Mouse (Mus musculus): ENCODE measurements around the gene Zfp820. TPM values are rescaled to one million over a fixed set of nuclear protein-coding genes. Genes with fewer than 3 reads are reported as not detected.
"Not testable (repeated sequence)": the region's sequence is repeated elsewhere in the genome, so short reads cannot be mapped to it uniquely, and the experiment has no call there.

Gene Zfp820
- polyA plus RNA-seq (2021): 4.9 TPM

DNA sequence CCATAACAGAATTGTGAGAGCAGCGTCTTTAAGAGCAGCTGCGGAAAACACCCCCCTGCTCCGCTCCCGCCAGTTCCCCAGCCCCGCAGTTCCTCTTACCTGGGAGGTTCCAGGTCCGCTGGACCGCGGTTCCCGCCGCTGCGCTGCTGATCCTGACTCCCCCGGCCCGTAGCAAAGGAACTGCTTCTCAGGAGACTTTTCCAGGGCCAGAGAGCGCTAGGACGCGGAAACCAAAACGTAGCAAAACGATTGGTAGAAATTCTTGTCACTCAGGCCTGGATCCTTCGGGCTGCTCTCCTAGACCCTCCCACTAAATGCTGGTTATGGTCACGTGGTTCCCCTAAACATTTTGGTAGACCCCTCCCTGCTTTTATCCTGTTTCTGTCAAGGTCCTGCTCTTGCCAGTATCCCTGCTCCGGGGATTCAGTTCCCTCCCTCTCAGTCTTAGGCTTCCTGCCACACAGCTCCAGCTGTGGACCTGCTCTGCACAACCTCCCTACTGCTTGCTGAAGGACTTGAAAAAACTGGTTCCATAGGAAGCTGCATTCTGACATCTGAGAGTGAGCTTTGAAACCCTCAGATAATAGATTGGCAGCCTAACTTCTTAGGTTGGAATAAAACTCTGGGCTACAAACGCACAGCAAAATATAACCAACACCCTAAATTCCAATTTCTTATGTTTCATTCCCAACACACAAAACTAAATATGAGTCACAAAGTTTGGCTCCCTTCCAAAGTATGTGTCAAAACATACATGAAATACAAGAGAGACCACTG, at the start of gene Zfp820:
Gene Zfp820, minus strand, starts transcription at position 228 of the 777 bp plus-strand sequence.
- ChIA-PET POLR2A (interaction anchor here (0.6 kb wide), 1 partner anchor 199 kb away, joined by 3 read pairs; no protein-coding TSS in a partner anchor), CTCF (interaction anchor here (2.5 kb wide), 1 partner anchor 11 kb away, joined by 7 read pairs; no protein-coding TSS in a partner anchor)
- ATAC-seq (peak; percentile 99), DNase-seq (ENCODE audit: low read depth, low spot score) (peak; percentile 60)
- peaks cover 7% of the 10 kb centered on the region for H3K27me3 ChIP-seq
- TF ChIP-seq CTCF (IDR thresholded peaks at IDR 0.05): no peak
- in situ Hi-C loops (cut with MboI; ENCODE audit: low pct_unique_long_range_greater_than_20kb): no loop called here

DNA sequence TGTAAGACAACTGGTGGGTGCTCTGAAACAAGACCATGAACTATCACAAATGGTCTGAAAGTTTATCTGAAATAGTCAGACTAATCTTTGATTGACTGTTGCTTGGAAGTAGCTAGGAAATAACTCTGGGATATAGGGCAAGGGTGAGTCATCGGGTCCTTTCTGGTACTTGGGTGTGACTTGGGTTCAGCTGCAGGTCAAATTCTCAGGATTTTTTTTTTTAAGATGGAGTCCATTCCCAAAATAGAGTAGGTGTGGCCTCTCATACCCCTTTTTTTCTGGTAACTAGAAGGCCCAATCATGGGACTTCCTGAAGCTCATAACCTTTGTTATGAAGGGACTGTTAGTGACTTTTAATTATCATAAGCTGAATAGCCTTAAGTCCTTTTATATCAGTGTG, 25.7 kb upstream of the Zfp820 start:
- ChIA-PET CTCF (no interaction called here), POLR2A (no interaction called here)
- ATAC-seq: no peak
- TF ChIP-seq CTCF (IDR thresholded peaks at IDR 0.05): no peak
- no peak for DNase-seq (ENCODE audit: low read depth, low spot score)
- no peaks in the 10 kb centered on the region for H3K27me3 ChIP-seq
- in situ Hi-C loops (cut with MboI; ENCODE audit: low pct_unique_long_range_greater_than_20kb): no loop called here

DNA sequence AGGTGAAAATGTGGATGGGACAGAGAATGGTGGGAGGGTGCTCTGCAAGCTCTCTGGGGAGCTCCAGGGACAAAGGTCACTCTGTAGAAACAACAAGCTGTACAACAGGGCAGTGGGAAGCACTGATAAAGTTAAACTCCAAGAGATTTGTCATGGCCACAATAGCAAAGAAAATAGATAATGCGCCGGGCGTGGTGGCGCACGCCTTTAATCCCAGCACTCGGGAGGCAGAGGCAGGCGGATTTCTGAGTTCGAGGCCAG, 680 bp upstream of the Zfp820 start:
- DNase-seq (ENCODE audit: low read depth, low spot score); ATAC-seq; H3K27me3 ChIP-seq; in situ Hi-C loops (cut with MboI; ENCODE audit: low pct_unique_long_range_greater_than_20kb); POLR2A ChIA-PET: not testable (repeated sequence)
- CTCF ChIA-PET: interaction anchor here (2.5 kb wide), 1 partner anchor 12 kb away, joined by 7 read pairs; no protein-coding TSS in a partner anchor

DNA sequence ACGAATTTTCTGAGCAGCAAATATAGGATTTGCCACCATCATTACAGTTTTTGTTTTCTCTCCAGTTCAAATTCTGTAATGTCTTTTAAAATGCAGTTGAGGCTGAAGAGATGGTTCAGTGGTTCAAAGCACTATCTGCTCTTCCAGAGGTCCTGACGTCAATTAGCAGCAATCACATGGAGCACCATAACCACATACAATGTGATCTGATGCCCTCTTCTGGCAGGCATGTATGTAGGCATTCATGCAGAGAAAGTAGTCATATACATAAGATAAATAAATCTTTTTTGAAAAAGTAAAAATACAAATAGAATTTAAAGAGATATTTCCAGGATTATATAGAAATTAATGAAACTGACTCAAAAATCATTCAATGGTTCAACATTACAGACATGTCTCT, 7.1 kb downstream of the Zfp820 start:
- CTCF ChIA-PET: no interaction called here
- no peaks in the 10 kb centered on the region for H3K27me3 ChIP-seq
- DNase-seq (ENCODE audit: low read depth, low spot score): no peak
- POLR2A ChIA-PET: no interaction called here
- TF ChIP-seq CTCF (IDR thresholded peaks at IDR 0.05): peak; percentile 34
- in situ Hi-C loops (cut with MboI; ENCODE audit: low pct_unique_long_range_greater_than_20kb): no loop called here
- no peak for ATAC-seq

DNA sequence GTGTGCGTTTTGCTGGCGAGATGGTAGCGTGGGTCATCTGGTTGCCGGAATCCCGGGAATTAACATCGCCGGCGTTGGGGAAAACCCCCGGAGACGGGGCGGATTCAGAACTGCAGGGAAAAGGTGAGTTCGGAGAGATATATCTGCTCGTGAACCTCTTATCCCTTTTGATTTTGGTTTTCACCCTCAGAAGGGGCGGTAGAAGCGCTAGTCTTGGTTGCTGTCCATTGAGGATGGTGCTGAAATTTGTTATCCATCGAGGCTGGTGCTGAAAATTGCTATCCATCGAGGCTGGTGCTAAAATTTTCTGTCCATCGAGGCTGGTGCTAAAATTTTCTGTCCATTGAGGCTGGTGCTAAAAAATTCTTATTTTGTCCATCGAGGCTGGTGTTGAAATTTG, 44.2 kb downstream of the Zfp820 start:
- in situ Hi-C loops (cut with MboI; ENCODE audit: low pct_unique_long_range_greater_than_20kb); ATAC-seq; CTCF ChIA-PET; POLR2A ChIA-PET; DNase-seq (ENCODE audit: low read depth, low spot score); H3K27me3 ChIP-seq: not testable (repeated sequence)

DNA sequence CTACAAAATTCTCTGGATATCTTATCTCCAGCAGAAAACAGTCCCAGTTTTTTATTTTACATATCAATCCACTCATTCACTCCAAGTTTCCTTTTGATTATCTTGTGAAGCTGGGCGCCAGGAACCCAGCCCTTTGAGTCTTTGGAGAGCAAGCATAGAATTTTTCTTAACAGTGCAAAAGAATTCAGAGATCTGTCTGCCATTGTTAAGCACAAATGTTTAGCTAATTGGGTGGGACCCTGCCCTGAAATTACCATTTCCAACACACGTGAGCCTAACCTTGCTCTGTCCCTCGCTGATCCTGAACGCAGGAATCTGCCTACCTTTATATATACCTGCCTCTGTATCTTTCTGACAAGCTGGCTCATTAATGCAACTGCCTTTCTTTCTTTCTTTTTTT, 53.3 kb downstream of the Zfp820 start:
- no peak for DNase-seq (ENCODE audit: low read depth, low spot score)
- no peak for TF ChIP-seq CTCF (IDR thresholded peaks at IDR 0.05)
- CTCF ChIA-PET: no interaction called here
- ATAC-seq: no peak
- in situ Hi-C loops (cut with MboI; ENCODE audit: low pct_unique_long_range_greater_than_20kb): no loop called here
- H3K27me3 ChIP-seq: peaks cover 9% of the 10 kb centered on the region
- POLR2A ChIA-PET: no interaction called here

DNA sequence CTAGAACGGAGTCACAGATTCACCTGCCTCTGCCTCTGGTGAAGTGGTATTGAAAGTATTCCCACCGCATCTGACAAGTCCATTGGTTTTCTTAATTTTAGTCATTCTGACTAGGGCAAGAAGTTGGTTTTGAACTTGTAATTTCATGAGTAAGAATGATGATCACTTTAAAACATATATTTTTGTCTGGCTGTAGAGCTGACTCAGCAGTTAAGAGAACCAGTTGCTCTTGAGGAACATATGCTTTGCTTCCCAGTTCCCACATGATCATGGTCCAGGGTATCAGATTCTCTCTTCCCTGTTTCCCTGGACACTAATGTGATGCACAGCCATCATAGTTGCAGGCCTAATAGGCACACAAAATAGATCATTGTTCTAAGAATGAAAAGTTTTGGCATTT, 75.2 kb downstream of the Zfp820 start:
- POLR2A ChIA-PET: no interaction called here
- CTCF ChIA-PET: no interaction called here
- in situ Hi-C loops (cut with MboI; ENCODE audit: low pct_unique_long_range_greater_than_20kb): no loop called here

More for the DNA sequence above, 75.2 kb downstream of the Zfp820 start:
- DNase-seq (ENCODE audit: low read depth, low spot score) (no peak), ATAC-seq (no peak)
- no peak for TF ChIP-seq CTCF (IDR thresholded peaks at IDR 0.05)
- no peaks in the 10 kb centered on the region for H3K27me3 ChIP-seq

Other genes with a start within 250 kb of the Zfp820 start
- 11.4 TPM for gene Zfp983, start 195.1 kb downstream of the Zfp820 start, polyA plus RNA-seq (2021)
- 14.7 TPM for gene Gm10226, start 153.9 kb downstream of the Zfp820 start, polyA plus RNA-seq (2021)
- gene Zfp760, start 138.0 kb downstream of the Zfp820 start, polyA plus RNA-seq (2021): 7.7 TPM
- gene Zfp229, start 115.0 kb downstream of the Zfp820 start, polyA plus RNA-seq (2021): 6.2 TPM
- 5.9 TPM for gene Zfp995, start 64.2 kb upstream of the Zfp820 start, polyA plus RNA-seq (2021)
- 15.3 TPM for gene Zfp942, start 116.7 kb upstream of the Zfp820 start, polyA plus RNA-seq (2021)
- 13.4 TPM for gene Zfp943, start 116.8 kb upstream of the Zfp820 start, polyA plus RNA-seq (2021)